Mouse (Mus musculus): Measurements from ENCODE around the gene Dlat. TPM values are rescaled to one million over a fixed set of nuclear protein-coding genes. Genes with fewer than 3 reads are reported as not detected.

The Dlat gene
- polyA plus RNA-seq, 1 experiment from 2014 or later, result 26.1 TPM

DNA sequence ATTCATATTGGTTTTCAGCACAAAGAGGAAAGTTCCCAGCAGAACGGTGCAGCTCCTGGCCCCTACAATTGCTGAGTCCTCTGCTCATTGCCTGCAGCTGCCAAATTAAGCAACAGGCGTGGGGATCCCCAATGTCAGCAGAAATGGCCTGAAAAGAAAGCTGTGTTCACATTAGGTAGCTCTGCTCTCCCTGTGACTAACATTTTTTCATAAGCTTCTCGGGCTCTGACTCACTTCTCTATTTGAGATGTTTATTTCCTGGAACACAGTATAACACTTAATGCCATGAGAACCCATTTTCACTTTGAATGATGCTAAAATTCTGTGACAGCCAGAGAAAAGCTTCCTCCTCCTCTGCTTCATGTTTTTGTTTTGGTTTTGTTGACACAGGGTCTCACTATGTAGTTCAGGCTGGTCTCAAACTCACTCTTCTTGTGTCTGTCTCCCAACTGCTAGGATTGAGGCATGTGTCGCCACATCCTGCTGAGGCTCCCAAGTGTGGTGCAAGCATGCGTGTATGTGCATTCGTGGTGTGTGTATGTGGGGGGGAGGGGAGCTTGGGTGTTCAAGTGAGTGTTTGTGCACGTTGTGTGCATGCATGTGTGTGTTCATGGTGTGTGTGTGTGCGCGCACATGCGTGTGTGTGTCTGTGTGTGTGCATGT lies 68.6 kb downstream of the Dlat start:
- H3K27me3 ChIP-seq (ENCODE audit: insufficient read depth, low read length), result no peaks in the 10 kb centered on the region
- TF ChIP-seq CTCF (IDR thresholded peaks at IDR 0.05; ENCODE audit: low read depth) (no peak), EP300 (IDR thresholded peaks at IDR 0.05; ENCODE audit: low read depth) (no peak)
- peaks cover 13% of the 10 kb centered on the region for H3K4me1 ChIP-seq (ENCODE audit: insufficient read depth)
- WGBS (ENCODE audit: insufficient replicate concordance), result 52% methylated on average over 10 of the region's 10 CpGs
- peak overlapping the region; percentile 67 for H3K27ac ChIP-seq (ENCODE audit: low read depth)
- no peak overlapping the region for H3K4me2 ChIP-seq (ENCODE audit: low read depth, low read length)
- no peak overlapping the region; the same call in 1 of the 2 replicates for H3K9ac ChIP-seq (replicated peaks)
- no peak overlapping the region for H3K4me3 ChIP-seq (ENCODE audit: low read depth, low read length)
- H3K36me3 ChIP-seq (replicated peaks; ENCODE audit: insufficient read depth, low read length), result peaks cover 9% of the 10 kb centered on the region
- ATAC-seq (no peak), DNase-seq (peak; percentile 37)
- H3K9me3 ChIP-seq (ENCODE audit: low read length), result no peaks in the 10 kb centered on the region

- 55% methylated on average over 4 of the region's 4 CpGs for WGBS (ENCODE audit: insufficient replicate concordance)
- H3K4me2 ChIP-seq (ENCODE audit: low read depth, low read length), result no peak overlapping the region
- no peaks in the 10 kb centered on the region for H3K9me3 ChIP-seq (ENCODE audit: low read length)
- TF ChIP-seq EP300 (IDR thresholded peaks at IDR 0.05; ENCODE audit: low read depth) (no peak), CTCF (IDR thresholded peaks at IDR 0.05; ENCODE audit: low read depth) (no peak)
- peaks cover 10% of the 10 kb centered on the region for H3K4me1 ChIP-seq (ENCODE audit: insufficient read depth)
- H3K27me3 ChIP-seq (ENCODE audit: insufficient read depth, low read length), result no peaks in the 10 kb centered on the region
- H3K9ac ChIP-seq (replicated peaks), result 0 out of 2 replicates have a peak overlapping the region, but pooled peaks have one; percentile 6
- DNase-seq (no peak), ATAC-seq (no peak)
- H3K4me3 ChIP-seq (ENCODE audit: low read depth, low read length), result no peak overlapping the region
- H3K27ac ChIP-seq (ENCODE audit: low read depth), result no peak overlapping the region
- H3K36me3 ChIP-seq (replicated peaks; ENCODE audit: insufficient read depth, low read length), result no peaks in the 10 kb centered on the region
Measured at GRCm38 (mm10) chr9:50586955-50587354, 72.6 kb downstream of the Dlat start.

DNA sequence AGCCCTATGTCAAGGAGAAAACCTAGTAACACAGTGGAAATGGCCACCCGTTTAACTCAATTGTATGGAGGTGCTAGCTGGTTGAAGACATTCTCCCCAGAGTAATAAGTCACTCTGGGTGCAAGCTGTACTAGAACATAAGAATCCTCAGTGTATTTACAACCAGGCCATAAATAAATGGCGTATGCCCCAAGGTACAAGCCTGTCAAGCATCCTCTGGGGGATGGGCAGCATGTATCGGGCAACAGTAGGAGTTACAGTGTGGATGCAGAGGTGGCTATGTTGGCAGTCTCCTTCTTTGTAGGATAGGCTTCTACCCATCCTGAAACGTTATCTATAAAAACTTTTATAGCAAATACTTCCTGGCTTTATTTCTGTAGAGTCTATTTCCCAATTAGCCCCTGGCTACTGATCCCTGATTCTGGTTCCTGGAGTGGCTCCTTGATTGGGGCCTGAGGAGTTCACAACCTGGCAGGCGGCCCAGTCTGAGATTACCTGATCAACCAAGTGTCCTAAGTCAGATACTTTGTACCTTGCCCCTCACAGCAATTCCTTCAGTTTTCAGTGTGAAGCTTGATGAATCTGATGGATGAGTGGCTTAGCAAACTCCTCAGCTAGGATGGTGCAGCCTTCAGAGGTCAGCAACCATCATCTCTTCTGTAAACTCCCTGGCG lies 74.3 kb downstream of the Dlat start:
- DNase-seq (no peak), ATAC-seq (no peak)
- Histone ChIP-seq H3K9ac (replicated peaks) (no peak overlapping the region), H3K4me3 (ENCODE audit: low read depth, low read length) (no peak overlapping the region), H3K27ac (ENCODE audit: low read depth) (no peak overlapping the region), H3K36me3 (replicated peaks; ENCODE audit: insufficient read depth, low read length) (no peaks in the 10 kb centered on the region), H3K9me3 (ENCODE audit: low read length) (no peaks in the 10 kb centered on the region), H3K27me3 (ENCODE audit: insufficient read depth, low read length) (no peaks in the 10 kb centered on the region), H3K4me2 (ENCODE audit: low read depth, low read length) (no peak overlapping the region), H3K4me1 (ENCODE audit: insufficient read depth) (0 out of 2 replicates have a peak, but pooled peaks cover 3% of the 10 kb centered on the region)
- 78% methylated on average over 6 of the region's 6 CpGs for WGBS (ENCODE audit: insufficient replicate concordance)
- TF ChIP-seq CTCF (IDR thresholded peaks at IDR 0.05; ENCODE audit: low read depth), result no peak
- TF ChIP-seq EP300 (IDR thresholded peaks at IDR 0.05; ENCODE audit: low read depth), result no peak

Other genes starting within 250 kb of the Dlat start
- gene Plet1, start 165.3 kb downstream of the Dlat start, polyA plus RNA-seq (2015; fragmentation: Nextera tagmentation; extraction: Ambion mirVana), result 0.71 and 1.0 TPM in 2 replicates
- gene Pts, start 131.1 kb downstream of the Dlat start, polyA plus RNA-seq (2015; fragmentation: Nextera tagmentation; extraction: Ambion mirVana), result 44.6 and 48.9 TPM in 2 replicates
- 19.1 and 19.8 TPM in 2 replicates for gene Il18, start 105.0 kb downstream of the Dlat start, polyA plus RNA-seq (2015; fragmentation: Nextera tagmentation; extraction: Ambion mirVana)
- 1.1 and 1.6 TPM in 2 replicates for gene Bco2, start 104.6 kb downstream of the Dlat start, polyA plus RNA-seq (2015; fragmentation: Nextera tagmentation; extraction: Ambion mirVana)
- gene Tex12, start 98.5 kb downstream of the Dlat start, polyA plus RNA-seq (2015; fragmentation: Nextera tagmentation; extraction: Ambion mirVana), result not detected in 2 replicates
- gene Sdhd, start 56.0 kb downstream of the Dlat start, polyA plus RNA-seq (2015; fragmentation: Nextera tagmentation; extraction: Ambion mirVana), result 454 and 476 TPM in 2 replicates
- gene Timm8b, start 55.9 kb downstream of the Dlat start, polyA plus RNA-seq (2015; fragmentation: Nextera tagmentation; extraction: Ambion mirVana), result 198 and 212 TPM in 2 replicates
- gene Pih1d2, start 42.5 kb downstream of the Dlat start, polyA plus RNA-seq (2015; fragmentation: Nextera tagmentation; extraction: Ambion mirVana), result 0.51 and 0.73 TPM in 2 replicates
- gene Nkapd1, start 42.3 kb downstream of the Dlat start, polyA plus RNA-seq (2015; fragmentation: Nextera tagmentation; extraction: Ambion mirVana), result 8.3 and 9.2 TPM in 2 replicates
- gene Dixdc1, start 79.7 kb upstream of the Dlat start, polyA plus RNA-seq (2015; fragmentation: Nextera tagmentation; extraction: Ambion mirVana), result 3.6 and 3.7 TPM in 2 replicates
- gene 2310030G06Rik, start 86.8 kb upstream of the Dlat start, polyA plus RNA-seq (2015; fragmentation: Nextera tagmentation; extraction: Ambion mirVana), result 11.6 and 13.9 TPM in 2 replicates
- gene Cryab, start 91.5 kb upstream of the Dlat start, polyA plus RNA-seq (2015; fragmentation: Nextera tagmentation; extraction: Ambion mirVana), result 9.1 and 14.2 TPM in 2 replicates
- gene Hspb2, start 92.6 kb upstream of the Dlat start, polyA plus RNA-seq (2015; fragmentation: Nextera tagmentation; extraction: Ambion mirVana), result 0.86 and 1.2 TPM in 2 replicates
- 4.9 and 6.6 TPM in 2 replicates for gene Fdxacb1, start 108.5 kb upstream of the Dlat start, polyA plus RNA-seq (2015; fragmentation: Nextera tagmentation; extraction: Ambion mirVana)
- 7.5 and 8.6 TPM in 2 replicates for gene Alg9, start 115.2 kb upstream of the Dlat start, polyA plus RNA-seq (2015; fragmentation: Nextera tagmentation; extraction: Ambion mirVana)
- 34.6 and 36.2 TPM in 2 replicates for gene 1110032A03Rik, start 115.7 kb upstream of the Dlat start, polyA plus RNA-seq (2015; fragmentation: Nextera tagmentation; extraction: Ambion mirVana)
- 18.8 and 29.0 TPM in 2 replicates for gene Ppp2r1b, start 185.5 kb upstream of the Dlat start, polyA plus RNA-seq (2015; fragmentation: Nextera tagmentation; extraction: Ambion mirVana)